Mouse (Mus musculus) myocyte (in vitro differentiated cells): ENCODE results near the gene Vamp5.

Experiments used
- MAX ChIP-seq: IDR thresholded peaks from one replicate; pipeline ENCODE4 v1.6.1; 2011; ENCODE audit warnings: low read depth, mild to moderate bottlenecking, control low read depth
- POLR2A ChIP-seq: IDR thresholded peaks from one replicate; pipeline ENCODE4 v1.6.1; 2011; ENCODE audit warnings: low read depth, mild to moderate bottlenecking, control low read depth, moderate library complexity; ENCODE audit not compliant: insufficient read length
- SRF ChIP-seq: IDR thresholded peaks from one replicate; pipeline ENCODE4 v1.6.1; 2011; ENCODE audit warnings: low read depth; ENCODE audit not compliant: control insufficient read depth, insufficient read length

DNA sequence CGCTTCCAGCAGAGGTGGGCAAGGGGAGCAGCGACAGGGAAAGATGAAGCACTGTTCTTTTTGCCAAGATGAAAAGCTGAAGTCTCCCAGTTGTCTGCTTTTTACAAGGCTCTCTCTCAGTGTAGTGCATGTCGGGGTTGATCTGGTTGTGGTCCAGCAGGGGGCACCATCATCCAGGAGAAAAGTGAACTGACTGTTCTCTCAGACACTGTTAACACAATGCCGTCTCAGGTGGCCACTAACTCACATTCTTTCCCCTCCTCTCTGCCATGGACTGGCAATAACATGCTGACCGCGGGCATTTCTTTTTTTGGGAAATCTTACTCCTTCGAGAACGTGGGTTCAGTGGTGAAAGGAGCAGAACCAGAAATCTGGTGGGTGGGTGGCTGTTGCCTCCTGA is 47.8 kb upstream of the Vamp5 start:
- TF ChIP-seq POLR2A (no peak), MAX (no peak), SRF (no peak)
